Mouse (Mus musculus) forebrain, embryonic 10.5 days (tissue): Measurements from ENCODE around the gene Cep164. TPM values are rescaled to one million over a fixed set of nuclear protein-coding genes. Genes with fewer than 3 reads are reported as not detected.

ENCODE experiments used
- DNase-seq: peaks from one replicate; pipeline ENCODE4 v3.0.0-alpha.2; 2017; ENCODE audit warnings: low spot score; ENCODE audit errors: extremely low spot score
- H3K27ac ChIP-seq: fragments of 300-500 bp; sonication (generic); 2 replicates; pipeline ENCODE4 v1.5.1; 2016; ENCODE audit warnings: mild to moderate bottlenecking
- H3K27me3 ChIP-seq: fragments of 300-500 bp; sonication (generic); 2 replicates; pipeline ENCODE4 v1.6.1; 2016; ENCODE audit warnings: mild to moderate bottlenecking; ENCODE audit not compliant: poor library complexity, severe bottlenecking
- H3K36me3 ChIP-seq: fragments of 300-500 bp; sonication (generic); replicated peaks from 2 replicates; pipeline ENCODE4 v1.6.1; 2016; ENCODE audit warnings: mild to moderate bottlenecking, moderate library complexity
- H3K4me1 ChIP-seq: fragments of 300-500 bp; sonication (generic); 2 replicates; pipeline ENCODE4 v1.6.1; 2016
- H3K4me3 ChIP-seq: fragments of 300-500 bp; sonication (generic); 2 replicates; pipeline ENCODE4 v1.5.1; 2016; ENCODE audit warnings: mild to moderate bottlenecking, moderate library complexity
- H3K9me3 ChIP-seq: fragments of 300-500 bp; sonication (generic); 2 replicates; pipeline ENCODE4 v1.6.1; 2016; ENCODE audit warnings: mild to moderate bottlenecking, moderate library complexity
- WGBS: fragments of 180-500 bp; shearing (Covaris S2); methylation state at CpG from one replicate; pipeline ENCODE4 v1.1.7; 2016; 5-methylcytosine and 5-hydroxymethylcytosine counted together
- polyA plus RNA-seq: library from polyadenylated mRNA; unstranded; fragments of >200 nt; fragmentation: Nextera tagmentation; extraction: Ambion mirVana; gene quantifications from 2 replicates; pipeline ENCODE4 v1.2.1, GENCODE M21; 2016

Gene Cep164
- polyA plus RNA-seq, 1 experiment from 2014 or later, result 19.3 TPM

- Histone ChIP-seq H3K4me1 (peaks cover 25% of the 10 kb centered on the region), H3K27me3 (no peaks in the 10 kb centered on the region), H3K27ac (peak overlapping the region; percentile 90; the same call in 1 of the 2 replicates), H3K4me3 (peak overlapping the region; percentile 82), H3K36me3 (no peaks in the 10 kb centered on the region), H3K9me3 (peaks cover 3% of the 10 kb centered on the region; the same call in 1 of the 2 replicates)
- 31% methylated on average over 10 of the region's 10 CpGs for WGBS
- DNase-seq, result peak; percentile 77
Observed at GRCm38 (mm10) chr9:45829107-45829506, 616 bp upstream of the Cep164 start.

- Histone ChIP-seq H3K4me1 (peaks cover 25% of the 10 kb centered on the region), H3K27me3 (no peaks in the 10 kb centered on the region), H3K36me3 (peaks cover 10% of the 10 kb centered on the region), H3K27ac (peak overlapping the region; percentile 90), H3K9me3 (peaks cover 3% of the 10 kb centered on the region; the same call in 1 of the 2 replicates), H3K4me3 (peak overlapping the region; percentile 82)
- WGBS, result 5% methylated on average over 19 of the region's 23 CpGs
- DNase-seq, result no peak
Observed at GRCm38 (mm10) chr9:45827663-45828290, 714 bp downstream of the Cep164 start.

GRCm38 (mm10) chr9:45818406-45819011, 10.0 kb downstream of the Cep164 start:
- Histone ChIP-seq H3K4me1 (no peaks in the 10 kb centered on the region), H3K27me3 (no peaks in the 10 kb centered on the region), H3K36me3 (peaks cover 72% of the 10 kb centered on the region), H3K27ac (no peak overlapping the region), H3K9me3 (no peaks in the 10 kb centered on the region; the same call in 1 of the 2 replicates), H3K4me3 (no peak overlapping the region)
- WGBS, result 91% methylated on average over 9 of the region's 9 CpGs
- no peak for DNase-seq

- no peak for DNase-seq
- no peaks in the 10 kb centered on the region; the same call in 1 of the 2 replicates for H3K9me3 ChIP-seq
- WGBS, result 89% methylated on average over 10 of the region's 10 CpGs
- H3K27me3 ChIP-seq, result no peaks in the 10 kb centered on the region
- H3K4me3 ChIP-seq, result no peak overlapping the region
- H3K4me1 ChIP-seq, result no peaks in the 10 kb centered on the region
- no peak overlapping the region for H3K27ac ChIP-seq
- peaks cover 55% of the 10 kb centered on the region for H3K36me3 ChIP-seq
Observed at GRCm38 (mm10) chr9:45815525-45815924, 13.0 kb downstream of the Cep164 start.

- DNase-seq, result no peak
- Histone ChIP-seq H3K4me1 (no peaks in the 10 kb centered on the region), H3K27ac (no peak overlapping the region), H3K9me3 (no peaks in the 10 kb centered on the region; the same call in 1 of the 2 replicates), H3K27me3 (no peaks in the 10 kb centered on the region), H3K36me3 (peaks cover 53% of the 10 kb centered on the region), H3K4me3 (no peak overlapping the region)
- WGBS, result 93% methylated on average over 9 of the region's 9 CpGs
Observed at GRCm38 (mm10) chr9:45815113-45815512, 13.4 kb downstream of the Cep164 start.

- Histone ChIP-seq H3K9me3 (no peaks in the 10 kb centered on the region), H3K27me3 (no peaks in the 10 kb centered on the region), H3K27ac (no peak overlapping the region), H3K4me1 (peaks cover 3% of the 10 kb centered on the region; the same call in 1 of the 2 replicates), H3K36me3 (peaks cover 61% of the 10 kb centered on the region), H3K4me3 (no peak overlapping the region)
- 87% methylated on average over 5 of the region's 5 CpGs for WGBS
- no peak for DNase-seq
Observed at GRCm38 (mm10) chr9:45811946-45812345, 16.5 kb downstream of the Cep164 start.

- no peaks in the 10 kb centered on the region for H3K27me3 ChIP-seq
- DNase-seq, result no peak
- H3K9me3 ChIP-seq, result no peaks in the 10 kb centered on the region; the same call in 1 of the 2 replicates
- peaks cover 7% of the 10 kb centered on the region; the same call in 1 of the 2 replicates for H3K4me1 ChIP-seq
- no peak overlapping the region for H3K27ac ChIP-seq
- WGBS, result 93% methylated on average over 8 of the region's 8 CpGs
- H3K36me3 ChIP-seq, result peaks cover 70% of the 10 kb centered on the region
- H3K4me3 ChIP-seq, result no peak overlapping the region
Observed at GRCm38 (mm10) chr9:45807761-45808160, 20.7 kb downstream of the Cep164 start.

GRCm38 (mm10) chr9:45807337-45807736, 21.2 kb downstream of the Cep164 start:
- Histone ChIP-seq H3K27ac (no peak overlapping the region), H3K9me3 (no peaks in the 10 kb centered on the region; the same call in 1 of the 2 replicates), H3K27me3 (no peaks in the 10 kb centered on the region), H3K4me3 (no peak overlapping the region), H3K4me1 (peaks cover 7% of the 10 kb centered on the region; the same call in 1 of the 2 replicates), H3K36me3 (peaks cover 75% of the 10 kb centered on the region)
- WGBS, result 92% methylated on average over 11 of the region's 11 CpGs
- no peak for DNase-seq

- peaks cover 79% of the 10 kb centered on the region for H3K36me3 ChIP-seq
- H3K4me1 ChIP-seq, result peaks cover 7% of the 10 kb centered on the region; the same call in 1 of the 2 replicates
- no peaks in the 10 kb centered on the region for H3K27me3 ChIP-seq
- 96% methylated on average over 11 of the region's 11 CpGs for WGBS
- no peak overlapping the region for H3K4me3 ChIP-seq
- H3K27ac ChIP-seq, result no peak overlapping the region
- H3K9me3 ChIP-seq, result no peaks in the 10 kb centered on the region; the same call in 1 of the 2 replicates
- no peak for DNase-seq
Observed at GRCm38 (mm10) chr9:45806847-45807246, 21.6 kb downstream of the Cep164 start.

- no peak for DNase-seq
- no peaks in the 10 kb centered on the region for H3K27me3 ChIP-seq
- 91% methylated on average over 21 of the region's 21 CpGs for WGBS
- H3K36me3 ChIP-seq, result peaks cover 77% of the 10 kb centered on the region
- H3K4me1 ChIP-seq, result peaks cover 17% of the 10 kb centered on the region
- peak overlapping the region; percentile 48; the same call in 1 of the 2 replicates for H3K27ac ChIP-seq
- H3K9me3 ChIP-seq, result no peaks in the 10 kb centered on the region; the same call in 1 of the 2 replicates
- H3K4me3 ChIP-seq, result no peak overlapping the region
Observed at GRCm38 (mm10) chr9:45803070-45803774, 25.3 kb downstream of the Cep164 start.

GRCm38 (mm10) chr9:45799402-45799801, 29.1 kb downstream of the Cep164 start:
- peaks cover 55% of the 10 kb centered on the region for H3K36me3 ChIP-seq
- H3K9me3 ChIP-seq, result no peaks in the 10 kb centered on the region; the same call in 1 of the 2 replicates
- peaks cover 22% of the 10 kb centered on the region for H3K4me1 ChIP-seq
- 82% methylated on average over 8 of the region's 8 CpGs for WGBS
- H3K27me3 ChIP-seq, result no peaks in the 10 kb centered on the region
- DNase-seq, result no peak
- no peak overlapping the region for H3K4me3 ChIP-seq
- 0 out of 2 replicates have a peak overlapping the region, but pooled peaks have one; percentile 17 for H3K27ac ChIP-seq

GRCm38 (mm10) chr9:45798467-45799164, 29.9 kb downstream of the Cep164 start:
- Histone ChIP-seq H3K4me1 (peaks cover 18% of the 10 kb centered on the region), H3K27me3 (no peaks in the 10 kb centered on the region), H3K27ac (peak overlapping the region; percentile 17), H3K36me3 (peaks cover 55% of the 10 kb centered on the region), H3K4me3 (no peak overlapping the region; the same call in 1 of the 2 replicates), H3K9me3 (no peaks in the 10 kb centered on the region)
- peak; percentile 65 for DNase-seq
- 17% methylated on average over 13 of the region's 13 CpGs for WGBS
